Mouse (Mus musculus) embryonic facial prominence, embryonic 11.5 days (tissue): ENCODE data around the gene Hmga1b. TPM values are rescaled to one million over a fixed set of nuclear protein-coding genes. Genes with fewer than 3 reads are reported as not detected.

Experiments
- ATAC-seq: fragments of 200-750 bp; cut with Nextera tagmentation; replicated peaks from 2 replicates; pipeline ENCODE4 v1.8.0; 2017; ENCODE audit warnings: low read depth; ENCODE audit not compliant: insufficient number of reproducible peaks, low FRiP score, low TSS enrichment
- DNase-seq: peaks from one replicate; pipeline ENCODE4 v3.0.0-alpha.2; 2015; ENCODE audit warnings: low spot score
- H3K27ac ChIP-seq: fragments of 300-500 bp; sonication (generic); replicated peaks from 2 replicates; pipeline ENCODE4 v1.5.1; 2014; ENCODE audit warnings: mild to moderate bottlenecking, low read depth, low read length, control low read depth
- H3K27me3 ChIP-seq: fragments of 300-500 bp; sonication (generic); 2 replicates; pipeline ENCODE4 v1.6.1; 2014; ENCODE audit warnings: mild to moderate bottlenecking, low read length, moderate library complexity, mixed read lengths; ENCODE audit not compliant: control insufficient read depth, insufficient read depth
- H3K36me3 ChIP-seq: fragments of 300-500 bp; sonication (generic); replicated peaks from 2 replicates; pipeline ENCODE4 v1.6.1; 2014; ENCODE audit warnings: low read depth, mild to moderate bottlenecking, low read length, moderate library complexity, mixed read lengths; ENCODE audit not compliant: control insufficient read depth, insufficient read depth
- H3K4me1 ChIP-seq: fragments of 300-500 bp; sonication (generic); 2 replicates; pipeline ENCODE4 v1.6.1; 2014; ENCODE audit warnings: low read length, mixed read lengths; ENCODE audit not compliant: control insufficient read depth, insufficient read depth
- H3K4me2 ChIP-seq: fragments of 300-500 bp; sonication (generic); 2 replicates; pipeline ENCODE4 v1.6.1; 2014; ENCODE audit warnings: low read depth, mild to moderate bottlenecking, control low read depth, low read length, moderate library complexity
- H3K4me3 ChIP-seq: fragments of 300-500 bp; sonication (generic); 2 replicates; pipeline ENCODE4 v1.5.1; 2014; ENCODE audit warnings: low read depth, low read length, control low read depth
- H3K9ac ChIP-seq: fragments of 300-500 bp; sonication (generic); replicated peaks from 2 replicates; pipeline ENCODE4 v1.6.1; 2014; ENCODE audit warnings: mild to moderate bottlenecking, control low read depth, low read length
- H3K9me3 ChIP-seq: fragments of 300-500 bp; sonication (generic); replicated peaks from 2 replicates; pipeline ENCODE4 v1.6.1; 2016; ENCODE audit warnings: mild to moderate bottlenecking, low read length, inconsistent platforms, mixed read lengths; ENCODE audit not compliant: control insufficient read depth
- WGBS: fragments of 180-500 bp; shearing (Covaris S2); extraction: QIAGEN DNeasy Blood & Tissue Kit; methylation state at CpG from one replicate; pipeline ENCODE4 v1.1.7; 2014; 5-methylcytosine and 5-hydroxymethylcytosine counted together
- polyA plus RNA-seq: library from polyadenylated mRNA; unstranded; fragments of >200 nt; fragmentation: Nextera tagmentation; extraction: Ambion mirVana; gene quantifications from 2 replicates; pipeline ENCODE4 v1.2.1, GENCODE M21; 2014

Hmga1b gene
- polyA plus RNA-seq, 1 experiment from 2014 or later, result 9.0 TPM

DNA sequence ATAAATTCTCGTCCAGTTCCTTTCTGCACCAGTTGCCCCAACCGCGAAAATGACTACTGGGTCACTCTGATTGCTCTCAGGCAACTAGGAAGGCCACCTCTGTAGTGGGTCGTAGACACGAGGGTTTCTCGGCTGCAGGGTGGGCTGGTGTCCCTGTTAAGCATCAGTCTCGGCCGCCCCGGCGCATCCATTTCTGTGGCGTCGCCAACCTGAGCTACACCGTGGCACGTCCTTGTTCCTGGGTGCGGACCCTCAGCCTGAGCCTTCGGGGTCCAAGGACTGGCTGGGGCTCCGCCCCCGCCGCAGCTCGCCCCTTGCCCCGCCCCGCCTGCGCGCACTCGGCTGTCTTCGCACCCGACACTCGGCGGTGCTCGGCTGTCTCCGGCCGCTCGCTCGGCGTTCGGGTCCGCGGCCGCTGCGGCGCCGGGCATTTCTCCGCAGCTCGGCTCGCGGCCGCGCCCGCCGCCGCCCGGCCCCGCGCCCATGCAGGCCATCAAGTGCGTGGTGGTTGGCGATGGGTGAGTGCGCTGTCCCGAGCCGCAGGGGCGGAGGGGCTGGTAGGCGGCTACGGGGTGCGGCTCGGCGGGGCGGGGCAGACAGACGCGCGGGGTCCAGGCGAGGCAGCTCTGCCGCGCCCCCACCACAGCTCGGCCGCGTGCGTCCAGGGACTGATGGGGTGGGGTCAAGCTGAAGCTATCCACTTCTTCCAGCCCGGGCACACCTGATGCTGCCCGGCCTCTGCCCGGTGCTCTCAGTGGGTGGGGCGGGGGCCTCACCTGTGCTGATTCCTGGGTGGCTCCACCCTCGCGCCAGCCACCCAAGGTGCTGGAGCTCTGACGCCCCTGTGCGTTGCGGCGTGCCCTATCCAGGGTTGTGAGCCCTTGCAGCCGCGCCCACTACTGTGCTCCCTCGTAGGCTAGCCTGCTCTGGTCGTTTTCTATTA, 41.2 kb upstream of the Hmga1b start, which contains the start of gene Rac3:
Rac3 (plus strand) TSS at position 347 of the 943 bp plus-strand sequence.
- Histone ChIP-seq H3K4me2 (peak within 1 kb of the TSS; percentile 84), H3K36me3 (no peaks in the 10 kb centered on the region; the same call in none of the 2 replicates), H3K4me3 (peak within 1 kb of the TSS; percentile 59), H3K27me3 (peaks cover 7% of the 10 kb centered on the region; the same call in 1 of the 2 replicates), H3K9ac (peak within 1 kb of the TSS; percentile 70), H3K4me1 (peaks cover 3% of the 10 kb centered on the region), H3K27ac (no peak within 1 kb of the TSS), H3K9me3 (no peaks in the 10 kb centered on the region)
- ATAC-seq (peak; percentile 83), DNase-seq (peak; percentile 88)
- under 1% methylated on average over 82 of the region's 90 CpGs for WGBS

DNA sequence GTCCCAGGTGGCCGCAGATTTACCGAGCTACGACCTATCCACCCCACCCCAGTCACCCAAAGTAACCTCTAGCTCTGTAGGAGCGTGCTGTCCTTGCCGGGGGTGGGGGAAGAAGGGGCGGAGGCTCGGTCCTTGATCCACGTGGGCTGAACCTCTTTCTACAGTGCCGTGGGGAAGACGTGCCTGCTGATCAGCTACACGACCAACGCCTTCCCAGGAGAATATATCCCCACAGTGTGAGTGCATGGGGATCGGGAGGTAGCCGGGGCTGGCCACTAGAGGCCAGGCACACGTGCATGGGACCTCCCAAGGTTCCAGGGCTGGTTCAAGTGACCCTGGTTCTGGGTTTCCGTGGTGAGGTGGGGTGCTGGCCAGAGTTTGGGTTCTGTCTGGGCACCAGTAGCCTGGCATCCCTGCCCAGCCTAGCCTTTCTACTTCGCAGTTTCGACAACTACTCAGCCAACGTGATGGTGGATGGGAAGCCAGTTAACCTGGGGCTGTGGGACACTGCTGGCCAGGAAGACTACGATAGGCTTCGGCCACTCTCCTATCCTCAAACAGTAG, 40.4 kb upstream of the Hmga1b start:
- peak overlapping the region; percentile 84 for H3K4me2 ChIP-seq
- peaks cover 3% of the 10 kb centered on the region for H3K4me1 ChIP-seq
- H3K9me3 ChIP-seq, result no peaks in the 10 kb centered on the region
- no peaks in the 10 kb centered on the region; the same call in none of the 2 replicates for H3K36me3 ChIP-seq
- DNase-seq, result no peak
- H3K27ac ChIP-seq, result no peak overlapping the region
- ATAC-seq, result no peak
- H3K4me3 ChIP-seq, result peak overlapping the region; percentile 59
- H3K27me3 ChIP-seq, result peaks cover 7% of the 10 kb centered on the region; the same call in 1 of the 2 replicates
- peak overlapping the region; percentile 70 for H3K9ac ChIP-seq
- 19% methylated on average over 21 of the region's 21 CpGs for WGBS

DNA sequence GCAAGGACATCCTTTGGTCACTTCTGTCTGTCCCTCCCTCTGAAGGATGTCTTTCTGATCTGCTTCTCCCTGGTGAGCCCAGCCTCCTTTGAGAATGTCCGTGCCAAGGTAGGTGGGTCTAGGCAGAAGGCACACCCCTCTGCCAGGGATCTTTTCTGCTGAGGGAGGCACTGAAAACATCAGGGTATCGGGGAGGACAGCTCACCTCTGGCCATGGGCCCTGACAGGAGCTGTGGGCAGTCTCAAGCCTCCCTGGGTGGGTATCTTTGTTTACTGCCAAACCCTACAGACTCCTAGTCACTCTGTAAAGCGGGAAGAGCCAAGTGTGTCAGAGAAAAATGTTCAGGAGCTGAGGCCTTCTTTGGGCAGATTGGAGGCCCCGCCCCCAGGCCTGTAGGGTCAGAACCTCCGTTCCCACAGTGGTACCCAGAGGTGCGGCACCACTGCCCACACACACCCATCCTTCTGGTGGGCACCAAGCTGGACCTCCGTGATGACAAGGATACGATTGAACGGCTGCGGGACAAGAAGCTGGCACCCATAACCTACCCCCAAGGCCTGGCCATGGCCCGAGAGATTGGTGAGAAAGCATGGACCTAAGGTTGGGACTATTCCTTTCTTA, 39.7 kb upstream of the Hmga1b start:
- DNase-seq, result no peak
- H3K36me3 ChIP-seq, result no peaks in the 10 kb centered on the region; the same call in 1 of the 2 replicates
- WGBS, result 86% methylated on average over 11 of the region's 11 CpGs
- no peak overlapping the region for H3K9ac ChIP-seq
- ATAC-seq, result no peak
- no peak overlapping the region for H3K4me2 ChIP-seq
- peaks cover 7% of the 10 kb centered on the region; the same call in 1 of the 2 replicates for H3K27me3 ChIP-seq
- H3K27ac ChIP-seq, result no peak overlapping the region
- H3K4me3 ChIP-seq, result no peak overlapping the region
- peaks cover 3% of the 10 kb centered on the region for H3K4me1 ChIP-seq
- no peaks in the 10 kb centered on the region for H3K9me3 ChIP-seq

DNA sequence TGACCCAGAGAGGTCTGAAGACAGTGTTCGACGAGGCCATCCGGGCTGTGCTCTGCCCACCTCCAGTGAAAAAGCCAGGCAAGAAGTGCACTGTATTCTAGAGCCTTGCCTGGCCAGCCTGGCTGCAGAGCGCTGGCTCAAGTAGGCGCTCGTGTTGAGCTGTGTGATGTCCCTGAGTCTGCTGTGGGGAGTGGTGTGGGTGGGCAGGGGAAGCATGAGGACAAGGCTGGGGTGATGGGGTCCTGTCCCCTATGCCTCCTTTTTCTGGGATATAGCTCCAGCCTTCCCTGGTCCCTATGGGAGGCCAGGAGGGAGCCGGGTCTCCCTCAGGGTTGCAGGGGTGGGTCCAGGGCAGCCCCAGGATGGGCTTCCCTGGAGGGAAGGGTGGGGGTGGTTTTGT, 39.1 kb upstream of the Hmga1b start:
- no peaks in the 10 kb centered on the region for H3K9me3 ChIP-seq
- H3K4me2 ChIP-seq, result no peak overlapping the region
- no peaks in the 10 kb centered on the region; the same call in 1 of the 2 replicates for H3K36me3 ChIP-seq
- H3K9ac ChIP-seq, result no peak overlapping the region
- peaks cover 3% of the 10 kb centered on the region for H3K4me1 ChIP-seq
- DNase-seq, result no peak
- H3K27ac ChIP-seq, result no peak overlapping the region
- ATAC-seq, result no peak
- peaks cover 7% of the 10 kb centered on the region for H3K27me3 ChIP-seq
- 81% methylated on average over 7 of the region's 7 CpGs for WGBS
- H3K4me3 ChIP-seq, result no peak overlapping the region

DNA sequence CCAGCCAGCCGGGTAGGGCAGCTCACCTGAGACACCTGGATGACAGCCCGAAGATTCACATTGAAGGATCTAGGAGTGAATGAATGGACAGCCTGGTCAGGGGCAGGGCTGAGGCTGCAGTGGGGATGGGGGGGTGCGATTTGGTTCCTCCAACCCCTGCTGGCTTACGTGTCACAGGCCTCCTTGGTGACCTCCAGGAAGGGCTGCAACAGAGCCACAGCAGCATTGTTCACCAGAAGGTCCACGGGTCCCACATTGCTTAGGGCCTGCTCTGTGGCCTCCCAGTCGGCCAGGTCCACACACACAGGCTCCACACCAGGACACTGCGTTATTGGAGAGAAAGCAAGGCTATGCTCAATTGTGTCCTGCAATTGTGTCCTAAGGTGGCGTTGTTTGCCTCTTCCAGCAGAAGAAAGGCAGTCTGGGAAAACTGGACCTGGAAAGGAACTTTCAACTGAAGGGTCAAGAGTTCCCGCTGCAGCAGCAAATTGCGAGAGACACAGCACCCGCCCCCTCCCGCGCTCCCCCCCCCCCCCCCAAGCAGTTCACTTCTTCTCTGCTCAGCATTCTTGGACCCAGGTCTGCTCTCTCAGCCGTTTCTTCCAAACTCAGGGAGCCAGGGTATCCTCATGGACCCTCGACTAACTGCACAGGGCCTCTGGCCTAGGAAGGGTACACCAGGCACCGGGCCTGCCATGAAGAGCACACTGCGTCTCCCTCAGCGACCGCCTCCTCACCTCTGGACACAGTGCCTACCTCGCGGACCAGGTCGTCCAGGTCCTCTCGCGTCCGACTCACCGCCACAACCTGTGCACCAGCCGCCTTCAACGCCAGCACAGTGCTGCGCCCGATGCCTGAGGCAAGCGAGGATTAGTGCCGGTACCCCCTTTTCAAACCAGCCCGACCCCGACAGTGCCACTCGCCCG, 36.1 kb upstream of the Hmga1b start:
- WGBS, result 17% methylated on average over 36 of the region's 36 CpGs
- ATAC-seq, result peak; percentile 5
- Histone ChIP-seq H3K27me3 (peaks cover 7% of the 10 kb centered on the region), H3K4me3 (peak overlapping the region; percentile 45), H3K27ac (no peak overlapping the region), H3K9me3 (no peaks in the 10 kb centered on the region), H3K9ac (peak overlapping the region; percentile 49), H3K4me1 (peaks cover 3% of the 10 kb centered on the region; the same call in 1 of the 2 replicates), H3K36me3 (no peaks in the 10 kb centered on the region; the same call in 1 of the 2 replicates), H3K4me2 (peak overlapping the region; percentile 87)
- DNase-seq, result no peak

DNA sequence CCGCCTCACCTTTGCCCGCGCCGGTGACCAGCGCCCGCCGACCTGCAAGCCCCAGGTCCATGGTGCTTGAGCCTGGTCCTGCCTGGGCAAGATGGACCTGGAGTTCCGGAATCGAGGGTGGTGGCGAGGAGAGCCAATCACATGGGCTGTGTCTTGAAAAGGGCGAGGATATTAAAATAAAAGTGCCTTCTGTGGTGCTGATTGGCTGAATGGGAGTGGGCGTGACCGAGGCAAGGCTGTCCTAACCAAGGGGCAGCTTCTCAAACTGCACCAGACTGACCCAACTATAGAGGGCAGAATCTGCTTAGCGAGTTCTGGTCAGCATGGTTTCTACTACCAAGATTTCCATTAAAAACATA, 35.4 kb upstream of the Hmga1b start, which contains the start of gene Dcxr:
Dcxr (minus strand) TSS at position 113 of the 359 bp plus-strand sequence.
- no peaks in the 10 kb centered on the region; the same call in 1 of the 2 replicates for H3K36me3 ChIP-seq
- H3K4me3 ChIP-seq, result peak within 1 kb of the TSS; percentile 45
- H3K9ac ChIP-seq, result peak within 1 kb of the TSS; percentile 49
- peak within 1 kb of the TSS; percentile 87 for H3K4me2 ChIP-seq
- H3K4me1 ChIP-seq, result peaks cover under 1% of the 10 kb centered on the region; the same call in 1 of the 2 replicates
- peaks cover 4% of the 10 kb centered on the region for H3K27me3 ChIP-seq
- no peaks in the 10 kb centered on the region for H3K9me3 ChIP-seq
- ATAC-seq (peak; percentile 81), DNase-seq (peak; percentile 90)
- under 1% methylated on average over 14 of the region's 14 CpGs for WGBS
- H3K27ac ChIP-seq, result no peak within 1 kb of the TSS

DNA sequence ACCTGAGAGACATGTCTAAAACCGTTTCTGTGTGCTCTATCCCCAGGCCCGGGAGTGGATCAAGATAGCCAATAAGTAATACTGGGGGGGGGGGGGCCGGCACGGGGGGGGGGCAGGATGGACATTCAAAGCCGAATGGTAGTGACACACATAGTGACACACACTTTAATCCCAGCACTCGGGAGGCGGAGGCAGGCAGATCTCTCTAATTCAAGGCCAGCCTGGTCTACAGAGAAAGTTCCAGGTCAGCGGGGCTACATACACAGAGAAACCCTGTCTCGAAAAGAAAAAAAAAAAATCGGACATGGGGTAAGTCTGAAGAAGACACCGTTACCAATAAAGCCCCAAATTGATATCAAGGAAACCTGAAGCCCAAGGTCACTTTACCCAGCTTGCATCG, 35.0 kb upstream of the Hmga1b start:
- ATAC-seq, result no peak
- no peak overlapping the region for H3K4me2 ChIP-seq
- no peak overlapping the region for H3K4me3 ChIP-seq

More for the DNA sequence above, 35.0 kb upstream of the Hmga1b start:
- no peak overlapping the region for H3K27ac ChIP-seq
- no peaks in the 10 kb centered on the region; the same call in 1 of the 2 replicates for H3K36me3 ChIP-seq
- 69% methylated on average over 12 of the region's 12 CpGs for WGBS
- no peaks in the 10 kb centered on the region for H3K4me1 ChIP-seq
- H3K27me3 ChIP-seq, result peaks cover under 1% of the 10 kb centered on the region
- H3K9ac ChIP-seq, result no peak overlapping the region
- H3K9me3 ChIP-seq, result no peaks in the 10 kb centered on the region
- DNase-seq, result no peak
